Mouse (Mus musculus) olfactory bulb, adult 2 months (tissue): ENCODE results near the gene Nom1.

Source experiments
- CTCF ChIP-seq: fragments of 200-500 bp; IDR thresholded peaks from 2 replicates; pipeline ENCODE4 v1.5.1; 2012; ENCODE audit warnings: low read depth, mild to moderate bottlenecking, low read length, moderate library complexity; ENCODE audit not compliant: insufficient read depth
- POLR2A ChIP-seq: fragments of 200-500 bp; IDR thresholded peaks from 2 replicates; pipeline ENCODE4 v1.6.1; 2012; ENCODE audit warnings: mild to moderate bottlenecking, low read depth, low read length, moderate library complexity; ENCODE audit not compliant: insufficient read depth

GRCm38 (mm10) chr5:29471396-29471795, 36.9 kb downstream of the Nom1 start:
- TF ChIP-seq CTCF (no peak), POLR2A (no peak)
